Mouse (Mus musculus) left cerebral cortex, postnatal 36 days (tissue): ENCODE data around the gene Perp. TPM values are rescaled to one million over a fixed set of nuclear protein-coding genes. Genes with fewer than 3 reads are reported as not detected.

Experiments
- DNase-seq, 2 experiments: peaks; one replicate each; pipeline ENCODE4 v3.0.0; 2021 to 2022; ENCODE audit warnings: low spot score in 2 of 2, mixed read lengths in 1 of 2
- intact Hi-C: fragments of 180-260 bp; cut with DNase I; formaldehyde crosslinking; loops from one replicate; pipeline ENCODE4 v1.15.1; 2025
- total RNA-seq, 2 experiments: library from RNA; stranded (reverse); gene quantifications; 2 replicates each; pipeline ENCODE4 v1.2.3; 2021

The Perp gene
- total RNA-seq: 1 to 10 TPM; 4.4 to 4.6 TPM

DNA sequence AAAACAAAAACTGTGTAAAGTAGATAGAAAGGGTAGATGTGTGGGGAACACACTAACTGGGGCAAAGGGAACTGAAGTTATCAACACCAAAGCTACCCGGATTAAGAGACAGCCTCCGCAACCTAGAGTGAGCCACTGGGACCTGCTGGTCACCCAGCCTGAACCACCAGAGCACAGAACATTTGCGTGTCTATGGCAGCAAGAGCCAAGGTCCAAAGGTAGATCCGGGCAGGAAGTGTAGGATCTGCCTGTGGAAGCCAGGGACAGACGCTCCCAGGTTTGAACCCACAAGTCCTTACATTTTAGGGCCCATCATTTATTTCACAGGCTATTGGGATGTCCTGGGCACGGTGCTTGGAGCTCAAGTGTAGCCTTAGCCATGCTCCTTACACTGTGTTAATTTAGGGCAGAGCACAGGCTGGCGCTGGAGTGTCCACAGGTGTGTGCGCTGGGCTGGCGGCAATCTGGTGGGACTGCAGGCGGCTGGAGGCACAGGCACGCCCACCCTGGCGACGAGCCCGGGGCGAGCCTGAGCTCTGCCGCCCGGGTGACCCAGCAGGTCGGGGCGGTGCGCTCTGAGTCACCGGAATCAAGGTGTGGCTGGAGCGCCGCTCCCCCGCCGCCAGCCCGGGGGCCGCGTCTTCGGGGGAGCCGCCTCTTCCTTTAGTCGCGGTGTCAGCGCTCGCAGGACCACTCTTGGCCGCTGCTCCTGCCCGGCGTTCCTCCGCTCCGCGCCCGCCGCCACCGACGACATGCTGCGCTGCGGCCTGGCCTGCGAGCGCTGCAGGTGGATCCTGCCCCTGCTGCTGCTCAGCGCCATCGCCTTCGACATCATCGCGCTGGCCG lies at the start of gene Perp:
Gene Perp, plus strand, starts transcription at position 580 of the 846 bp plus-strand sequence.
- peak; percentile 17 to 32 for DNase-seq
- intact Hi-C loops: no loop called here

DNA sequence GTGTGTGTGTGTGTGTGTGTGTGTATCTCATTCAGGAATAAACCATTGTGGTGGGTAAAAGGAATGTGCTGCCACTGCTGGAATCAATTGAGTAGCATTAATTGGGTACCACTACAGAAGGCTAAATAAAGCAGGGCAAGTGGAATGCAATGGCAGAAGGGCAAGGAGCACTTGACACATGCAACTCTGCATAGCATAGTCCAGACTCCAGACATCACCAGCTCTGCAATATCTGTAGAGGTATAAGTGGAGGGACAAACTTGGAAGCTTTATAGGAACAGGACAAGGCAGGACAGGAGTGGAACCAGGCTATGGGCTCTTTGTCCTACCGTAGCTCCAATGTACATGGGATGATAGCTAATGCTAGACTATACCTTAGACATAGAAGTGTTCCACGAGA lies 33.1 kb upstream of the Perp start:
- intact Hi-C loops: no loop called here

DNA sequence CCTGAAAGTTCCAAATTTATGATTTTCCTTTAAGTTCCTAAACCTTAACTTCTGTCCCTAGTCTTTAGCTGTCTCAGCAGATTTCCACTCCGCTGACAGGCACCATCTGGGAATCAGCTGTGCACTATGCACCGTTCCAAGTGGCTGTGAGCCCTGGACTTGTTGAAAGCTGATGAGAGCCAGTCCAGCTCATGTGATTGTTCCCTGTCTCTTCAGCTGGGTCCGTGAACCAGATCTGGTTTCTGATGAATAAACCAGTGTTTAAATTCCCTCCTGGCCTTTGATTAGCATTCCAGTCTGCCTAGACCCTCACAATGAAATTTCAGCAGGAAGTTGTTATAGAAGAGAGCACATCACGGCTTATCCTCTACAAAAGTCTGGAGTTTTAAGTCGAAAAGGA lies 28.3 kb upstream of the Perp start:
- DNase-seq: no peak
- intact Hi-C loops: no loop called here

More for the DNA sequence above, 33.1 kb upstream of the Perp start:
- no peak for DNase-seq

DNA sequence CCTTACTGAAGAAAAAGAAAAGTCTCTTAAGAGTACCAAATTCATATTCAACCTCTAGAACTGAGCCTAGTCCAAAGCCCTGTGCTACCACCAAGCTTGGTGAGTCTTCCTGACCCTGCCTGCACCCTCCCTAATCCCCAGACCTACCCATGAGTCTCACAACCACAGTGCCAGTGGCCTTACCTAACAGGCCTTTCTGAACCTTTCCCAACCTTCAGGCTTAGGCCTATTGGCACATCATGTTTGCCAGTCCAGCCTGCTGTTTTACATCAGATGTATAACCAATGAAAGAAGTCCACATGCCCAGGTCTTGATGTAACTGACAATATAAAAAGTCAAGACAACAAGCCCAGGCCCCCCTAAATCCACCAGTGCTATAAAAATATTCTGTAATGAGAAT lies 19.7 kb upstream of the Perp start:
- intact Hi-C loops: no loop called here
- DNase-seq: no peak

DNA sequence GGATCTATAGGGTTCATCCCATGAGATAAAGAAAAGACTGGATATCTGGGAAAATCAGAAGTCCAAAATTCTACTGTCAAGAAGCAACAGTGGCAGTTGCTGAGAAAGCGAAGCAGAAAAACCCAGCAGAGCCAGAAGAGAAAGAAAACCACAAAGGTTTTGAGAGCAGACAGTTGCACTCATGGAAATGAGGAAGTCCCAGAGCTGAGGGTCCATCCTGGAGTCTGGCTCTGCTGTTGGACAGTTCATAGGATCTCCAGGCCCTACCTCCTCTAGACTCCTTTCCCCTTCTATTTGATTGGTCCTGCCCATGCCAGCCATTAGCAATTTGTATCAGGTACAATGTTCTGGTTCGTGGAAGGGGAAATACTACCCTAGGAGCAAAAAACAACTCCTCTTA lies 18.7 kb upstream of the Perp start:
- no peak for DNase-seq
- intact Hi-C loops: no loop called here

DNA sequence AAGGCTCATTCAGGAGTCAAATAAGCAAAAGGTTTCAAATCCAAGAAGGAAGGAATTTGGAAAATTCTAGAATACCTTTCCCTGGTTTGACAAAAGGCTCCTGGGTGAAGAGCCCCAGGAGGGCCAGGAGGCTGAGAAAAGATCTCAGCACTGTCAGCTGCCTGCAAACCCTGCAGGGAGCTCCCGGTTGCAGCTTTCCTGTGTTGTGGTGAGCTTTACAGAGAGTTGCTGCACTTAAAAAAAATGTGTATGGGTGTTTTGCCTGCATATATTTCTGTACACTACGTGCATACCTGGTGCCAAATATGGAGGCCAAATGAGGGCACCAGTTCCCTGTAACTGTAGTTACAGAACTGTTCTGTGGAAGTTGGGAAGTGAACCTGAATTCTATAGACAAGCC lies 16.9 kb upstream of the Perp start:
- no peak for DNase-seq
- intact Hi-C loops: no loop called here

DNA sequence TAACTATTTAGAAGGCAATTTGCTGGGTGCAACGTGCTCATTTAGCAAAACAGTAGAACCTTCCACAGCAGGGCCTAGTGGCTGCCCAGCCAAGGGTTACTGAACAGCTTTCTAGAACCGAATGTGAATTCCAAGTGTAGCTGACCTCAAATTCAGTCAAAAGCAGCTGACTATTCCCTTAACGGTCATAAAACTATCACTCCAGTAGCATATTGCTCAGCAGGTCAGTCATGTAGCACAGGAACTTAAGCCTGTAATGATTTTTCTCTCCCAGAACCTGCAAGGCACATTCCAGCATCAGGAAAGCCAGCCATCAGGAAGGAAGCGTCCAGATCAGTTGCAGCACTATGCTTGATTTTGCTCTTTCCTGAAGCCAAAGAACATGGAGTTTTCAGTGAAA lies 14.5 kb upstream of the Perp start:
- DNase-seq: no peak
- intact Hi-C loops: no loop called here

DNA sequence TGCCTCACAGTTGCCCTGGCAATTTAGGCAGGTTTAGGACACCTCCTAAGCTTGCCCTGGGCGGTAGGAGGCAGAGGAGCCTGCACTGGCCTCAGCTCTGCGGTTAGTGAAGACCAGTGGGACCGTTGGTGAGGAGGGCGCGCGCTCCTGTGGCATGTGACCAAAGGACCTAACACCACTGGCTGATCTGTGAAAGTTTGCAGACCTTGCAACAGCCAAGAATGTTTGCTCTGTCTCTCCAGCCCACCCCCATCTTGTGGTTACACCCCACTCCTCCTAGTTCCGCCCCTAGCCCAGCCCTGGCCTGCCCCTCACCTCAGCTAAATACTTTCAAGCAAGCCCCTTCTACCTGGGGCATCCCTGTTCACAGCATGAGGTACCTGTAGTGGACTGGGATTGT lies 13.0 kb upstream of the Perp start:
- DNase-seq: no peak
- intact Hi-C loops: no loop called here

DNA sequence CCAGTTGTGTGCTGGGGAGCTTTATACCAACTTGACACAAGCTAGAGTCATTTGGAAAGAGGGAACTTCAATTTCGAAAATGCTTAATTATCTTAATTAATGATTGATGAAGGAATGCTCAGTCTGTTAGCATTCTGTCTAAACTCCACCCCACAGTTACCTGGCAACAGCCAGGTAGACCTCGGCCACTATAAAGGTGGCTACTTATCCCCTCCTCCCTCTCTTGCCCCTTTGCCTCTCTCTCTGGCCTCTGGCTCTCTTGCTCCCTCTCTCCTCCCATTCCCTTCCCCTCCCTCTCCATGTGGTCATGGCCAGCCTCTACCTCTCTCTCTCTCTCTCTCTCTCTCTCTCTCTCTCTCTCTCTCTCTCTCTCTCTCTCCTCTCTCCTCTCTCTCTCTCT lies 10.4 kb upstream of the Perp start:
- intact Hi-C loops: no loop called here
- no peak for DNase-seq

DNA sequence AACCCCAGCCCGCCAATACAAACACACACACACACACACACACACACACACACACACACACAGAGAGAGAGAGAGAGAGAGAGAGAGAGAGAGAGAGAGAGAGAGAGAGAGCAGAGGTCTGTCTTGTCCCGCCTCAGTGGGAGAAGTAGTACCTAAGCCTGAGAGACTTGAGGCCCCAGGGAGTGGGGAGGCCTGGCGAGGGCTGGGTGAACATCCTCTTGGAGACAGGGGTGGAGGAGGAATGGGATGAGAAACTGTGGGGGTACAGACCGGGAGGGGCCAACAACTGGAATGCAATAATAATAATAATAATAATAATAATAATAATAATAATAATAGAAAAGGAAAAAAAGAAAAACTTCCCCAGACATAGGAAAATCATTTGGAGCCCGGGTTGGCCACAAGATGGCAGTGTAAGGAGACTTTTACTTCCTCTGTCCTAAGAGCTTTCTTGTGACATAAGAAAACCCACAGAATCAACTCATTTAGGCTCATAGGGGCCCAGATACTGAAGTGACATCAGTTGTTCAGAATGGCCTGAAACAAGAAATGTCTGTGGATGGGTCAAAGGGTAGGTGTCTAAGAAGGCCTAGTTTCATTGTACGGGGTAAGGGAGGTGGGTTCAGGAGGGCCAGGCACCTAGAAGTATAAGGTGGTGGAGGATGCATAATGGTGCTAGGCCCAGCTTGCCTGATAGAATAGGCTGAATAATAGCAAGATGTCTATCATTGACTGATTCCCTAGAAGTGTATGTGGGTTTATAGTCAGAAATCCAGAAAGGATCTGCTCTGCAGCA lies 8.9 kb upstream of the Perp start:
- DNase-seq: no peak
- intact Hi-C loops: loop anchor here (5.0 kb wide), 1 partner anchor 71 kb away; no protein-coding TSS in a partner anchor

DNA sequence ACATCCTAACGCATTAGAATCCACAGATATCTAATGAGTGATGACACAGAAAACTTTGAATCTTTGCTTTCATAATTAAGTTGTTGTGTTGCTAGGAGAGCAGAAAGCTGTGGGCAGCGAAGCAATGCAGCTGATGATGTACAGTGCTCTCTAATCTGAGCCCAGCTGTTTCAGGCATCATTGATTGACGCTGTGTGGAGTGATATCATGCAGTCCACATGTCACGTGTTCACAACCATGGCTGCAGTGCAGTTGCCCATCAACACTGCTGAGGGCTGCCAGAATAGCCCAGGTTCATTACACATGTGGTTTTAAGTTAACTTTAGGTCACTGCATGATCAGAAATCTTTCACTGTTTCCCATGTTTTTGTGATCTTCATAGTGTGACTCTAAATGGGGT lies 5.3 kb upstream of the Perp start:
- DNase-seq: no peak
- intact Hi-C loops: loop anchor here (5.0 kb wide), 1 partner anchor 68 kb away; no protein-coding TSS in a partner anchor

DNA sequence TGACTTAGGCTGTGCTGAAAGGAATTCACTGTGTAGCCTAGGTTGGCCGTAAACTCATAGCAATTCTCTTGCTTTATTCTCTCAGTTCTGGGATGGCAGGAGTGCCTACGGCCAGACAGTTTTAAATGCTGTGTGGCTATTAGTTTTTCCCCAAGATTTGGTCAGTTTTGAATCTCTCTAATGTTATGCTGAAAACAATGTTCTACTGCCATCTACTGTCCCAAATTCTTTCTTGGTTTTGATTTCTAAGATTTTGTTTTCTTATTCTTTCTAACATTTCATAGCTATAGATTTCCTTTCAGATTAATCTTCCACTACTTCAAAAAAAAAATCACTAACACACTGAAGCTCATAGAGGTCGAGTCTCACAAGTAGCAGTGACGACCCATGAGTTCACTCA lies 4.1 kb upstream of the Perp start:
- intact Hi-C loops: loop anchor here (2.0 kb wide), 1 partner anchor 278 kb away; no protein-coding TSS in a partner anchor
- no peak for DNase-seq

DNA sequence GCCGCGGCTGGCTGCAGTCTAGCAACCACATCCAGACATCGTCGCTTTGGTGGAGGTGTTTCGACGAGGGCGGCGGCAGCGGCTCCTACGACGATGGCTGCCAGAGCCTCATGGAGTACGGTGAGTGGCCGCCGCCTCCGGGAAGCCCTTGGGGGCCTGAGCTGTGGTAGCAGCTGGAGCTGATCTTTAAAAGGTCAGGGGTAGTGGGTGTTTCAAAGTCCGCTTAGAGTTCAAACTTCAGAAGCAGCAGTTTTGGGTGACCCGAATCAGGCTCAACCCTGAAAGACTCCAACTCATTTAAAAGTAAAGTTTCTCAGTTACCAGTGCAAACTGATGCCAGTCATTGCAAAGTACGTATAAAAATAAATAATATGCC lies 455 bp downstream of the Perp start:
- intact Hi-C loops: no loop called here
- no peak for DNase-seq

DNA sequence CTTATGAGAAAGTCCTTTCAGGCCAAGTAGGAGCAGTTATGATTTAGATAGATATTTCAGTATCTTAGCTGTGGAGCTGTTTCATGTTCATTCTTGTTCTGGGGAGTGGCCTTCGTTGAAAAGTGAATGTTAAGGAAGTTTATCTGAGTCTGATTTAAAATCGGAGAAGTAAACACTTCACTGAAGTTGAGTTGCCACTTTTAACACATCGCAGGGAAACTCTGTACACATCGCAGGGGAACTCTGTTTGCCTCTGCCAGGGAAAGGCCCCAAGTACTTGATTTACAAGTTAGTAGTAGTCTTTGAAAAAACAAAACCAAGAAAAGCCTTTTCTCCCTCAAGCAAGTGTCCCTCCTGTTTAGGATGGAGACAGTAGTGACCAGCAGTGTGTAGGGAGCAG lies 891 bp downstream of the Perp start:
- intact Hi-C loops: no loop called here
- no peak for DNase-seq

DNA sequence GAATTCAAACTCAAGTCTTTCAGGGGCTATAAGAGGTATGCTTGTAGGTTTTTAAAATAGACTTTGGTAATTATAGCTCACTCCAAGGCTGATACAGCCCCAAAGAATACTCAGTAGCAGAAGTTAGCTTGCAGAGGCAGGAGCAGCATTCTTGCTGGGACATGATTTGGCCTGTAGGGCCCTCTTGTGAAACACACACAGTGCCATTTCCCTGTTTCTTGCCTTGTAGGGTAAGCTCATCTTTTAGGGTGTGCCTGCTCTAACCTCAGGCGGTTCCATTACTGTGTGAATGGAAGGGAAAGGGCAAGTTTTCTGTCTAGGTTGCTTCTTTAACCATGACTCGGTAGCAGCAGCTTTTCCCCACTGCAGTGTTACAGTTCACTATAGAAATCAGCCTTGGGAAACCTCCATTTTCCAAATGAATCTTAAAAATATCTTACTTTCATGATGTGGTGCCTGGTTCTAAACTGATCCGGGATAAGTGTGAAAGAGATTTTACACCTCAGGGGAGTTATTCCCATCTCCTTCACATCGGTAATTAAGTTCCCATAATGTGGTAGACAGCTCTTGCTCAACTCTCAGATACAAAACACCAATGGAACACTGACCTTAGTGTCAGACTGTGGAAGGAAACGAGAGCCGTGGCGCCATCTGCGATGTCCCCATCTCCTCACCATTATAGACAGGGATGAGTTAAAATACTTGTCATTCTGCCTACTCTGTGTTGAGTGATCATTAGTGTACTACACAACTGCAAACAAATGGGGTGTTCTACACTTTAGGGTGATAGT lies 1.8 kb downstream of the Perp start:
- intact Hi-C loops: no loop called here

DNA sequence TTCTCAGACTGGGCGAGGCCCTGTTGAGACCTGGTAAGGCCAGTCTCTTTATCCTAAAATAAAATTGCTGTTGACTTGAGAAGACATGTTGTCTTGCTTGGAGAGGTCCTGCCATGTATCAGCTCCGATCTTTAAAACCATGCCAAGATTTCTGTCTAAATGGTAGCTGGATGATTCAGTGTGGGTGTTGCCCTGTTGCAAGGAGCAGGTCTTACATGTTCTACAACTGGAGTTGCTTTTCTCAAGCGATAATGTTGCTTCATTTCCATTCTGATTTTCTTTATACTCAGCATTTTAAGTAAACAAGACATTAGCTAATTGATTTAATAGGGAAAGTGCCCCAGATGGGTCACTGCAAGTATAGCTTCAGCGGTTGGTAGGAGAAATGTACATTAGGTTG lies 5.4 kb downstream of the Perp start:
- intact Hi-C loops: no loop called here

More for the DNA sequence above, 1.8 kb downstream of the Perp start:
- DNase-seq: no peak

DNA sequence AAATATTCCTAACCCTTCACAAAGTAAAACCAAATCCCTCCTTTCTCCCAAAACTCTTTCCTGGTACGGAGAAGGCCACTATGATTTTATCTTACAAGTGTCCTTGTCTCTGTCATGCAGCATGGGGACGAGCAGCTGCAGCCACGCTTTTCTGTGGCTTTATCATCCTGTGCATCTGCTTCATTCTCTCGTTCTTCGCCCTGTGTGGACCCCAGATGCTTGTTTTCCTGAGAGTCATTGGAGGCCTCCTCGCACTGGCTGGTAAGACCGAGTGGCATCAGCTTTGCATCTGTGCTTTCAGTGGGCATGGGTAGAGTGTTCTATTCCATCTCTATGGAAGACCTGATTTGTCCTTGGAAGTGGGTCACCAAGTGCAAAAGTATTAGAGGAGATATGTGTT lies 8.6 kb downstream of the Perp start:
- intact Hi-C loops: no loop called here
- no peak for DNase-seq

More for the DNA sequence above, 5.4 kb downstream of the Perp start:
- DNase-seq: no peak

DNA sequence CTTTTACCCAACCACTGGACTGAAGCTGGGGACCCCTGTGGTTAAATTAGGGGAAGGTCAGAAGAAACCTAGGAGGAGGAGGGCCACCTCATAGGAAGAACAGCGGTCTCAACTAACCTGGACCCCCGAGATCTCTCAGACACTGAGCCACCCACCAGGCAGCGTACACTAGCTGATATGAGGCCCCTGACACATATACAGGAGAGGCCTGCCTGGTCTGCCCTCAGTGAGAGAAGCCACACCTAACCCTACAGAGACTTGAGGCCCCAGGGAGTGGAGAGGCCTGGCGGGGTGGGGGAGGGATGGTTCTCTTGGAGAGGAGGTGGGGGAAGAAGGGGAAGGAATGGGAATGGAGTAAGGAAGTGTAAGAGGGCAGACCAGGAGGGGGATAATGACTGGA lies 12.4 kb downstream of the Perp start:
- intact Hi-C loops: no loop called here
- DNase-seq: no peak

DNA sequence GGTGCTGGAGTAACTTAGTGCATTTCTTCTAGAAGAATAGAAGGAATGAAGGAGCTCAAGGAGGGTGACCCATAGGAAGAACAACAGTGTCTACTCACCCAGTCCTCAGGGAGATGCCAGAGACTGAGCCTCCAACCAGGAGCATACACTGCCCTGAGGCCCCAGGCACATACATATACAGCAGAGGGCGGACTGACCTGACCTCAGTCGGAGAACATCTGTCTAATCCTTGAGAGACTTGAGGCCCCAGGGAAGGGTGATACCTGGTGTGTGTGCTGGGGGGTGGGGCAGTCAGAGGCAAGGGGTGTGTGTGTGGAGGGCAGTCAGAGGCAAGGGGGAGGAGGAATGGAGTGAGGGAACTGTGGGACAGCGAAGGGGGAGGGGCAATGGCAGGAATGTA lies 14.8 kb downstream of the Perp start:
- intact Hi-C loops: no loop called here
- DNase-seq: no peak
